Mouse (Mus musculus): ENCODE data around the gene Llgl2. TPM values are rescaled to one million over a fixed set of nuclear protein-coding genes. Genes with fewer than 3 reads are reported as not detected.

Llgl2 gene
- polyA plus RNA-seq, 1 experiment = 26.1 TPM

GRCm38 (mm10) chr11:115808696-115809310, 15.0 kb upstream of the Llgl2 start:
- H3K4me3 ChIP-seq (ENCODE audit: extremely low read depth, insufficient read depth, insufficient read length) = no peak overlapping the region
- no peak overlapping the region for H3K27ac ChIP-seq (ENCODE audit: insufficient read depth, low read length)
- H3K36me3 ChIP-seq (ENCODE audit: control insufficient read depth, insufficient read depth, low read length) = peaks cover 3% of the 10 kb centered on the region
- 43% methylated on average over 10 of the region's 10 CpGs for WGBS
- no peaks in the 10 kb centered on the region for H3K27me3 ChIP-seq (ENCODE audit: control insufficient read depth, insufficient read depth, low read length)
- no peak for TF ChIP-seq CTCF (IDR thresholded peaks at IDR 0.05; ENCODE audit: extremely low read depth, insufficient read depth, insufficient read length, insufficient replicate concordance)
- TF ChIP-seq POLR2A (IDR thresholded peaks at IDR 0.05; ENCODE audit: low read depth, low read length) = no peak
- no peak for DNase-seq (ENCODE audit: low read depth in 1 of 2, low spot score in 2 of 2)
- peaks cover 3% of the 10 kb centered on the region; the same call in 1 of the 2 replicates for H3K4me1 ChIP-seq (ENCODE audit: control insufficient read depth, insufficient read depth, insufficient read length)

GRCm38 (mm10) chr11:115809311-115809781, 14.5 kb upstream of the Llgl2 start:
- H3K4me1 ChIP-seq (ENCODE audit: control insufficient read depth, insufficient read depth, insufficient read length) = peaks cover 3% of the 10 kb centered on the region; the same call in 1 of the 2 replicates
- 74% methylated on average over 8 of the region's 8 CpGs for WGBS
- no peak overlapping the region for H3K27ac ChIP-seq (ENCODE audit: insufficient read depth, low read length)
- TF ChIP-seq CTCF (IDR thresholded peaks at IDR 0.05; ENCODE audit: extremely low read depth, insufficient read depth, insufficient read length, insufficient replicate concordance) (no peak), POLR2A (IDR thresholded peaks at IDR 0.05; ENCODE audit: low read depth, low read length) (no peak)
- H3K4me3 ChIP-seq (ENCODE audit: extremely low read depth, insufficient read depth, insufficient read length) = no peak overlapping the region
- no peaks in the 10 kb centered on the region for H3K27me3 ChIP-seq (ENCODE audit: control insufficient read depth, insufficient read depth, low read length)
- H3K36me3 ChIP-seq (ENCODE audit: control insufficient read depth, insufficient read depth, low read length) = peaks cover 3% of the 10 kb centered on the region
- DNase-seq (ENCODE audit: low read depth in 1 of 2, low spot score in 2 of 2) = no peak

GRCm38 (mm10) chr11:115810377-115810776, 13.5 kb upstream of the Llgl2 start:
- H3K4me3 ChIP-seq (ENCODE audit: extremely low read depth, insufficient read depth, insufficient read length) = no peak overlapping the region
- 89% methylated on average over 14 of the region's 14 CpGs for WGBS
- no peaks in the 10 kb centered on the region for H3K27me3 ChIP-seq (ENCODE audit: control insufficient read depth, insufficient read depth, low read length)
- H3K4me1 ChIP-seq (ENCODE audit: control insufficient read depth, insufficient read depth, insufficient read length) = peaks cover 8% of the 10 kb centered on the region
- no peaks in the 10 kb centered on the region for H3K36me3 ChIP-seq (ENCODE audit: control insufficient read depth, insufficient read depth, low read length)
- DNase-seq (ENCODE audit: low read depth in 1 of 2, low spot score in 2 of 2) = no peak
- TF ChIP-seq POLR2A (IDR thresholded peaks at IDR 0.05; ENCODE audit: low read depth, low read length) (no peak), CTCF (IDR thresholded peaks at IDR 0.05; ENCODE audit: extremely low read depth, insufficient read depth, insufficient read length, insufficient replicate concordance) (no peak)
- no peak overlapping the region for H3K27ac ChIP-seq (ENCODE audit: insufficient read depth, low read length)

GRCm38 (mm10) chr11:115811381-115812093, 12.3 kb upstream of the Llgl2 start:
- Histone ChIP-seq H3K27me3 (ENCODE audit: control insufficient read depth, insufficient read depth, low read length) (no peaks in the 10 kb centered on the region), H3K4me3 (ENCODE audit: extremely low read depth, insufficient read depth, insufficient read length) (no peak overlapping the region), H3K4me1 (ENCODE audit: control insufficient read depth, insufficient read depth, insufficient read length) (peaks cover 10% of the 10 kb centered on the region), H3K27ac (ENCODE audit: insufficient read depth, low read length) (no peak overlapping the region), H3K36me3 (ENCODE audit: control insufficient read depth, insufficient read depth, low read length) (no peaks in the 10 kb centered on the region; the same call in 1 of the 2 replicates)
- WGBS = 91% methylated on average over 20 of the region's 20 CpGs
- TF ChIP-seq POLR2A (IDR thresholded peaks at IDR 0.05; ENCODE audit: low read depth, low read length) = no peak
- no peak for TF ChIP-seq CTCF (IDR thresholded peaks at IDR 0.05; ENCODE audit: extremely low read depth, insufficient read depth, insufficient read length, insufficient replicate concordance)
- DNase-seq (ENCODE audit: low read depth in 1 of 2, low spot score in 2 of 2) = no peak

GRCm38 (mm10) chr11:115812095-115812494, 11.8 kb upstream of the Llgl2 start:
- peaks cover 10% of the 10 kb centered on the region for H3K4me1 ChIP-seq (ENCODE audit: control insufficient read depth, insufficient read depth, insufficient read length)
- DNase-seq (ENCODE audit: low read depth in 1 of 2, low spot score in 2 of 2) = no peak
- no peaks in the 10 kb centered on the region; the same call in 1 of the 2 replicates for H3K36me3 ChIP-seq (ENCODE audit: control insufficient read depth, insufficient read depth, low read length)
- no peak for TF ChIP-seq POLR2A (IDR thresholded peaks at IDR 0.05; ENCODE audit: low read depth, low read length)
- TF ChIP-seq CTCF (IDR thresholded peaks at IDR 0.05; ENCODE audit: extremely low read depth, insufficient read depth, insufficient read length, insufficient replicate concordance) = no peak
- no peaks in the 10 kb centered on the region for H3K27me3 ChIP-seq (ENCODE audit: control insufficient read depth, insufficient read depth, low read length)
- WGBS = 85% methylated on average over 7 of the region's 7 CpGs
- no peak overlapping the region; the same call in 1 of the 2 replicates for H3K4me3 ChIP-seq (ENCODE audit: extremely low read depth, insufficient read depth, insufficient read length)
- no peak overlapping the region for H3K27ac ChIP-seq (ENCODE audit: insufficient read depth, low read length)

- Histone ChIP-seq H3K27me3 (ENCODE audit: control insufficient read depth, insufficient read depth, low read length) (no peaks in the 10 kb centered on the region), H3K4me3 (ENCODE audit: extremely low read depth, insufficient read depth, insufficient read length) (peak overlapping the region; percentile 61), H3K4me1 (ENCODE audit: control insufficient read depth, insufficient read depth, insufficient read length) (peaks cover 10% of the 10 kb centered on the region), H3K36me3 (ENCODE audit: control insufficient read depth, insufficient read depth, low read length) (no peaks in the 10 kb centered on the region; the same call in 1 of the 2 replicates), H3K27ac (ENCODE audit: insufficient read depth, low read length) (peak overlapping the region; percentile 55)
- TF ChIP-seq CTCF (IDR thresholded peaks at IDR 0.05; ENCODE audit: extremely low read depth, insufficient read depth, insufficient read length, insufficient replicate concordance) (no peak), POLR2A (IDR thresholded peaks at IDR 0.05; ENCODE audit: low read depth, low read length) (no peak)
- peak in 1 of 2 experiments; percentile 12 for DNase-seq (ENCODE audit: low read depth in 1 of 2, low spot score in 2 of 2)
- WGBS = 16% methylated on average over 28 of the region's 28 CpGs
Observed at GRCm38 (mm10) chr11:115812533-115813420, 11.1 kb upstream of the Llgl2 start.
